Mouse (Mus musculus): ENCODE results near the gene Prr15l. TPM values are rescaled to one million over a fixed set of nuclear protein-coding genes. Genes with fewer than 3 reads are reported as not detected.

Prr15l gene
- polyA plus RNA-seq, 1 experiment, result 0.19 TPM

DNA sequence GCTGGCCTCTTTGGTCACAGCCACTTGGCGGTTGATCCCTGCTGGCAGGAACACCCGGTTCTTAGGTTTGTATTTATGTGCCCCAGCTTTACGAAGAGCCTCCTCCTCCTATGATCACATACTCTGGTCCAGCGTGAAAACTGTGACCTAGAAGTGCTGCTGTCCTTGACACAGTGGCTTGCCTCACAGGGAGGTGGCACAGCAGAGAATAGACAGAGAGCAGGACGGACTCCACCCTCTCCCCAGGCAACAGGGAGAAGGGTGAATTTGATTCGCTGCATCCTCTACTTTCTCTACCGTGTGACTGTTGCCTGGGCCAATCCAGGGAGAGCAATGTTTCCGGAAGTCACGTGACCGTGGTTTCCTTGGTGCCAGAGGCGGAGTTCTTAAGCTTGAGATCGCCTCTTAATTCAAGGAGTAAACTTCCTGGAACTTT is 7.0 kb downstream of the Prr15l start:
- TF ChIP-seq GATA1 (IDR thresholded peaks at IDR 0.05; ENCODE audit: low read length), result no peak

DNA sequence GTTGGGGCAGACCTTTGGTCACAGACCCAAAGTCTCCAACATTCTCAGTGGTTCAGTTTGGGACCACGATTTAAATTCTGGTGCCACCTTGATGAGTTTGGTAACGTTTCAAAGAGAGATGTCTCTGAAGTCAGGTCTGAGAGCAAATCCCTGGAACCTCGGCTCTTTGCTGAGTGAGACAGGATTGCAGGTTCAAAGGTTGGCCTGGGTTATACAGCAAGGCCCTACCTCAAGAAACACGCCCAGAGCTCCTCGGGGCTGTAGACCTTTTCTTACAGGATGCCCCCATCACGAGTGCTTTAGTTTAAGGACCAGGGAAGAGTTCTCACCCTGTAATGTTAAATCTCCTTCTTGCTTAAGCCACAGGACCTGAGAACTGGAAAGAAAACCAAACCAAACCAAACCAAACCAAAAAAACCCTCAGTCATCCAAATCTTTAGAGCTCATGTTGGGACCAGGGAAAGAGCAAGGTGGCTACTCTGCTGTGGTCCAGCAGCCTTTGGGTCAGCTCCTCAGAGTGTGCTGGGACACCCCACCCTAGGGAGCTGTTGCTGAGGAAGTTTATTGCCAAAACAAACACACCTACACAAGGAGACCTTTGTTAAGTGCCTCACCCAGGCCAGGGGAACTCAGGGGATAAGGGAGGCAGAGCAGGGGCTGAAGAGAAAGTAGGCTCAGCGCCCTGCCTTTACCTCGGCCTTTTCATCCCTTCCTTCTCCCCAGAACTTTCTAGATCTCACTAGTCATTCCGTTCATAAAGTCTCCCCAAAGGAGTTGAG is 8.2 kb downstream of the Prr15l start:
- TF ChIP-seq GATA1 (IDR thresholded peaks at IDR 0.05; ENCODE audit: low read length), result no peak

- no peak for TF ChIP-seq GATA1 (IDR thresholded peaks at IDR 0.05; ENCODE audit: low read length)
These were observed 9.9 kb downstream of the Prr15l start for GRCm38 (mm10) chr11:96937549-96938425.

DNA sequence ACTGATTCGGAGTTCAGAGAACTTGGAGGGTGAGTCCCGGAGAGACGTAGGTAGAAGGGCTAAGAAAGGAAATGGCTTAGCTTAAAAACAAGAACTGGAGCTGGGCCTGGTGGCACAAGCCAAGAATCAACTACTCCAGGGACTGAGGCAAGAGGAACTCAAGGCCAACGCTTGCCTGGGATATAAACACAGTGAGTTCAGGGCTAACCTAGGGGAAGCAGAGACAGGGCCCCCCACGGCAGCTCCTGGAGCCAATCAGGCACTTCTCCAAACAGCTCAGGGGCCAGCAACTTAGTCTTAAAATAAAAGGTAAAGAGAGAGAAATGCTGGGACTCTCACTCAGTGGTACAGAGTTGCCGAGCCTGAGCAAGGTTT is 10.5 kb downstream of the Prr15l start:
- no peak for TF ChIP-seq GATA1 (IDR thresholded peaks at IDR 0.05; ENCODE audit: low read length)

- TF ChIP-seq GATA1 (IDR thresholded peaks at IDR 0.05; ENCODE audit: low read length), result peak; percentile 44
These were observed 12.9 kb downstream of the Prr15l start for GRCm38 (mm10) chr11:96940578-96941465.

DNA sequence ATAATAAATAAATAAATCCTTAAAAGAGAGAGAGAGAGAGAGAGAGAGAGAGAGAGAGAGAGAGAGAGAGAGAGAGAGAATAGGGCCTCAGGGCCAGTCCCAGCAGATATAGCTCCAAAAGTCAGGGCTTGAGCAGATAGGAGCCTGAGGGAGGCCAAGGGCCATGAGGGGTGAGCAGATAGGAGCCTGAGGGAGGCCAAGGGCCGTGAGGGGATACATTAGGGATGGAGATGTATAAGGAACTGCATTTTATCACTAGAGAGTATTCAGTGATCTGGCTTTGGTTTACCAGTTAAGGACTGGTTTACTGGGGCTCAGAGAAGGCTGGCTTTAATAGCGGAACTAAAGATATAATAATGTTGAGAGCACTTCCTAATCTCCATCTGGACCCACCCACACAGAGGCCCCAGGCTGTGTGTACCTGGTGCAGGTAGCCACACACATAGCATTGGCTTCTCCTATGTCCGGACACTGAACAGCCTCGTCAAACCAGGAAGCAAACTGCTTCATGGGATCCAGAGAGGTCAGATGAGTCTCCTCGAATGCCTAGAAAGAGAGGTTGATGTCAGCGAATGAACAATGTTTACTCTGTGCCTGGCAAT is 14.2 kb downstream of the Prr15l start:
- no peak for TF ChIP-seq GATA1 (IDR thresholded peaks at IDR 0.05; ENCODE audit: low read length)

GRCm38 (mm10) chr11:96943746-96944304 is 15.9 kb downstream of the Prr15l start, which contains the start of gene Pnpo:
Gene Pnpo, minus strand, starts transcription at chr11:96943986.
- TF ChIP-seq GATA1 (IDR thresholded peaks at IDR 0.05; ENCODE audit: low read length), result no peak

DNA sequence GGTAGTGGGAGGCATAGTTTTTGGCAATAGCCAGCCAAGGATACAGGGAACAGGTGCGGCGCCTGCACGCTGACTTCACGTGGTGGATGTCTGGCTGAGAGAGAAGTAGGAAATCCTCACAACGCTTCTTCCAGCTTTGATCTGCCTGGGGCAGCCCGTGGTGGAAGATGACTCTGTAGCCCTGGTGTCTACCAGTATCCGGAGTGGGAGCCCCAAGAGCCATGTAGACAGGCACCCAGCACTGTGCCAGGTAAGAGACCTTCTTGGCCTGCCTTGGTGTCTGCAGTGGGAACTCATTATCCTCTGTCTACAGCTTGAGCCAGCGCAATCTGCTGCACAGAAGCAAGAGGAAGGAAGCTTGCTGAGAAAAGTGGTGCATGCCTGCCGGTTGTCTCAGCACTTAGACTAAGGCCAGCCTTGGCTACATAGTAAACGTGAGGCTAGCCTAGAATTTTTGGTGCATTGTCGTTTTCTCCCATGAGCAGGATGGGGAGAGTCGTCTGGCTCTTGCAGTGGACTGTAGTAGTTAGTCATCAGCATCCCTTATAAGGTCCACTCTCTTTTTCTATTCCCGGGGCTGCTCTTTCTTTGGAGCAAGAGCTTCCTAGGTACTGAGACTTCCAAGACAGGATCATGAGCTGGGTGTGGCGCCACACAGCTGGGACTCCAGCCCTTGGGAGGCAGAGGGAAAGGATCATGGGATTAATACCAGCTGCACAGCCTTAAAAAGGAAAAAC is 17.1 kb downstream of the Prr15l start:
- no peak for TF ChIP-seq GATA1 (IDR thresholded peaks at IDR 0.05; ENCODE audit: low read length)

GRCm38 (mm10) chr11:96946498-96946897 is 18.6 kb downstream of the Prr15l start:
- no peak for TF ChIP-seq GATA1 (IDR thresholded peaks at IDR 0.05; ENCODE audit: low read length)

DNA sequence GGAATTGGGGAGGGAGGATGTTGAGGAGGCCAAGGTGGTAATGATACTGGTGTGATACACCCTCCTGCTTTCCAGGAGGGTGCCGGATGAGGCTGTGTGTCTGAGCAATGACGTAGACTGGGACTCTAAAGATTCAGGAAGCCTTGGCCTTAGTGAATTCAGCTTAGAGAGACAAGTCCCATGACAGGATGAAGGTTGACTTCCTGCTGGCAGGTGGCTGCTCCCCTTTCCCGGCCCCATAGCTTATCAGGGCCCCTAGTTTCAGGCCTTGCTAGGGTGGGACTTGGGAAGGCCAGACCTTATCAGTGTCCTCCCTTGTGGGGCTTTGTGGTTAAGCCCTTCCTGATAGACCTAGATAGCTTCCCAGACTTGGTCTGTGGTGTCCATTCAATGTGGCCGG is 19.9 kb downstream of the Prr15l start:
- peak; percentile 99 for TF ChIP-seq GATA1 (IDR thresholded peaks at IDR 0.05; ENCODE audit: low read length)

GRCm38 (mm10) chr11:96950767-96951166 is 22.9 kb downstream of the Prr15l start:
- no peak for TF ChIP-seq GATA1 (IDR thresholded peaks at IDR 0.05; ENCODE audit: low read length)

GRCm38 (mm10) chr11:96952426-96952825 is 24.5 kb downstream of the Prr15l start:
- TF ChIP-seq GATA1 (IDR thresholded peaks at IDR 0.05; ENCODE audit: low read length), result no peak

- TF ChIP-seq GATA1 (IDR thresholded peaks at IDR 0.05; ENCODE audit: low read length), result no peak
These were observed 25.0 kb downstream of the Prr15l start for GRCm38 (mm10) chr11:96952896-96953295.

DNA sequence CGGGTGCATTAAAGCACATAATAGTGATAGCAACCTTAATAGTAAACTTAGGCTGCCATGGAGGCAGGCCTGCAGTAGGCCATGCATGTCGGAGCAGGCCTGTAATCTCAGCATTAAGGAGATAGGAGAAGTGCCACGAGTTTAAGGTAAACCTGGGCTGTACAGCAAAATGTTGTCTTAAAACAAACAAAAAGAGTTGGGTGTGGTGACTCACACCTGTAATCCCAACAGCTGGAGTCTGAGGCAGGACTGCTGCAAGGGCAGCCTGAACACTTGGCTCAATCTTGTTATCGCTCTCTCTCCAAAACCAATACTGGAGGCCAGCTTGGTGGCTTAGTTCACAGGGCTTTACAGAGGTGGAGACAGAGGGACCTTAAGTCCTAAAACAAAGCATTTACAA is 27.2 kb downstream of the Prr15l start:
- no peak for TF ChIP-seq GATA1 (IDR thresholded peaks at IDR 0.05; ENCODE audit: low read length)

Data from G1E-ER4 (cell line).